Mouse (Mus musculus) hindbrain, embryonic 12.5 days (tissue): ENCODE results near the gene 2900026A02Rik. TPM values are rescaled to one million over a fixed set of nuclear protein-coding genes. Genes with fewer than 3 reads are reported as not detected.

ENCODE experiments used
- polyA plus RNA-seq: library from polyadenylated mRNA; unstranded; fragments of >200 nt; fragmentation: Nextera tagmentation; extraction: Ambion mirVana; gene quantifications from 2 replicates; pipeline ENCODE4 v1.2.1, GENCODE M21; 2016

The 2900026A02Rik gene
- polyA plus RNA-seq, 1 experiment from 2014 or later, result 3.6 TPM

Other genes starting within 250 kb of the 2900026A02Rik start
- gene Grk3, start 205.4 kb downstream of the 2900026A02Rik start, polyA plus RNA-seq, result 10.9 and 11.8 TPM in 2 replicates
- not detected in 2 replicates for gene Crybb2, start 151.1 kb downstream of the 2900026A02Rik start, polyA plus RNA-seq
- gene Crybb3, start 139.7 kb downstream of the 2900026A02Rik start, polyA plus RNA-seq, result 0.74 and 0.81 TPM in 2 replicates
- 0.15 TPM in 1 of 2 replicates, not detected in the other for gene Tmem211, start 5.7 kb upstream of the 2900026A02Rik start, polyA plus RNA-seq
- gene Sgsm1, start 89.5 kb upstream of the 2900026A02Rik start, polyA plus RNA-seq, result 11.6 and 14.3 TPM in 2 replicates
- gene Aym1, start 136.1 kb upstream of the 2900026A02Rik start, polyA plus RNA-seq, result not detected in 2 replicates